11 mouse cellular contexts compared by ENCODE assay signal in genomic region chr6:141252520-141252919, GRCm38 (mm10). TPM values are rescaled to one million over a fixed set of nuclear protein-coding genes. Genes with fewer than 3 reads are reported as not detected.
DNase-seq lines count a peak whose midpoint lies in the region; ATAC-seq lines count a peak whose summit lies in the region.
"Had no signal": no experiment of that assay in that cellular context is flagged by ENCODE, and none has a peak within 500 bp of the region (broad histone marks: within the 10 kb centered on the region; RNA-seq: fewer than 3 reads in every experiment).

No protein-coding gene starts in this region.

- H3K9ac ChIP-seq in kidney, embryonic 14.5 days (ENCODE audit: low read depth, low read length), result no peak overlapping the region
- no peak overlapping the region for H3K9ac ChIP-seq in neural tube, embryonic 13.5 days
- no peak overlapping the region for H3K9ac ChIP-seq in stomach, embryonic 16.5 days (ENCODE audit: low read length)
- H3K9ac ChIP-seq: liver, embryonic 13.5 days had no signal

- H3K27me3 ChIP-seq in kidney, embryonic 14.5 days (ENCODE audit: control insufficient read depth, insufficient read depth, low read length), result no peaks in the 10 kb centered on the region; the same call in 1 of the 2 replicates
- H3K27me3 ChIP-seq in neural tube, embryonic 13.5 days, result peaks cover 42% of the 10 kb centered on the region
- peaks cover 5% of the 10 kb centered on the region for H3K27me3 ChIP-seq in stomach, embryonic 16.5 days (ENCODE audit: control insufficient read depth, insufficient read depth, low read length)

- H3K4me1 ChIP-seq in kidney, embryonic 14.5 days (ENCODE audit: control insufficient read depth, insufficient read depth, low read length), result 0 out of 2 replicates have a peak, but pooled peaks cover 3% of the 10 kb centered on the region
- peaks cover 27% of the 10 kb centered on the region for H3K4me1 ChIP-seq in neural tube, embryonic 13.5 days (replicated peaks)
- H3K4me1 ChIP-seq in stomach, embryonic 16.5 days (ENCODE audit: control insufficient read depth, insufficient read depth, low read length), result peaks cover 7% of the 10 kb centered on the region; the same call in 1 of the 2 replicates
- H3K4me1 ChIP-seq: liver, embryonic 13.5 days had no signal

- no peaks in the 10 kb centered on the region for H3K9me3 ChIP-seq in kidney, embryonic 14.5 days (ENCODE audit: control insufficient read depth, low read length)
- no peaks in the 10 kb centered on the region for H3K9me3 ChIP-seq in neural tube, embryonic 13.5 days
- no peaks in the 10 kb centered on the region for H3K9me3 ChIP-seq in stomach, embryonic 16.5 days (replicated peaks; ENCODE audit: control insufficient read depth, low read length)
- H3K9me3 ChIP-seq: liver, embryonic 13.5 days had no signal

- H3K36me3 ChIP-seq in kidney, embryonic 14.5 days (ENCODE audit: control insufficient read depth, insufficient read depth, low read length), result no peaks in the 10 kb centered on the region
- no peaks in the 10 kb centered on the region for H3K36me3 ChIP-seq in neural tube, embryonic 13.5 days
- no peaks in the 10 kb centered on the region for H3K36me3 ChIP-seq in stomach, embryonic 16.5 days (ENCODE audit: control insufficient read depth, insufficient read depth, low read length)
- H3K36me3 ChIP-seq: liver, embryonic 13.5 days had no signal

- ATAC-seq in kidney, embryonic 14.5 days (ENCODE audit: low FRiP score, low TSS enrichment), result no peak
- no peak for ATAC-seq in neural tube, embryonic 13.5 days (ENCODE audit: low read depth)
- no peak for ATAC-seq in stomach, embryonic 16.5 days (ENCODE audit: insufficient read depth, low FRiP score)
- ATAC-seq: forebrain, embryonic 16.5 days had no signal

- H3K4me3 ChIP-seq in kidney, embryonic 14.5 days (ENCODE audit: low read length), result peak overlapping the region; percentile 76; the same call in 1 of the 2 replicates
- H3K4me3 ChIP-seq in neural tube, embryonic 13.5 days, result no peak overlapping the region
- peak overlapping the region; percentile 72 for H3K4me3 ChIP-seq in stomach, embryonic 16.5 days (replicated peaks; ENCODE audit: low read length)
- H3K4me3 ChIP-seq: liver, embryonic 13.5 days had no signal

- peak overlapping the region; percentile 84 for H3K4me2 ChIP-seq in kidney, embryonic 14.5 days (replicated peaks; ENCODE audit: low read depth, low read length)
- H3K4me2 ChIP-seq in neural tube, embryonic 13.5 days, result peak overlapping the region; percentile 93; the same call in 1 of the 2 replicates
- peak overlapping the region; percentile 64 for H3K4me2 ChIP-seq in stomach, embryonic 16.5 days (ENCODE audit: low read depth, low read length)
- H3K4me2 ChIP-seq: liver, embryonic 13.5 days had no signal

- 71% methylated on average over 7 of the region's 7 CpGs for WGBS in kidney, embryonic 14.5 days
- WGBS in neural tube, embryonic 13.5 days, result 81% methylated on average over 7 of the region's 7 CpGs
- 67% methylated on average over 7 of the region's 7 CpGs for WGBS in stomach, embryonic 16.5 days

- DNase-seq in heart, adult 11 months, result peak; percentile 30
- DNase-seq in heart, postnatal 14 days, result no peak
- no peak for DNase-seq in kidney, adult 11 months
- no peak for DNase-seq in neural tube, embryonic 10.5 days (ENCODE audit: extremely low spot score, low spot score)
- DNase-seq in spleen, postnatal 14 days (ENCODE audit: low spot score in 2 of 2), result no peak
- DNase-seq: layer of hippocampus, adult 9-11 months; liver, embryonic 13.5 days had no signal

- intact Hi-C loops in heart, postnatal 14 days (cut with DNase I), result loop anchor here (5.0 to 10.0 kb wide), 3 partner anchors 60 to 325 kb away; no protein-coding TSS in a partner anchor

- no peak overlapping the region for H3K27ac ChIP-seq in kidney, embryonic 14.5 days (ENCODE audit: low read depth, low read length)
- no peak overlapping the region for H3K27ac ChIP-seq in neural tube, embryonic 13.5 days (replicated peaks)
- no peak overlapping the region for H3K27ac ChIP-seq in stomach, embryonic 16.5 days (ENCODE audit: low read length)
- H3K27ac ChIP-seq: liver, embryonic 13.5 days had no signal

RNA-seq across cellular contexts. Expression of gene Pde3a, which starts 3.5 kb away (rescaled TPM):
- total RNA-seq in heart, postnatal 14 days (2021), result 10 to 100 TPM; 56.4 to 58.2 TPM
- polyA plus RNA-seq in kidney, embryonic 14.5 days (2014; fragmentation: Nextera tagmentation; extraction: Ambion mirVana), result 10.5 and 13.8 TPM in 2 replicates
- polyA plus RNA-seq in neural tube, embryonic 13.5 days (2015; fragmentation: Nextera tagmentation; extraction: Ambion mirVana), result 2.1 and 2.4 TPM in 2 replicates
- 7.8 and 9.6 TPM in 2 replicates for polyA plus RNA-seq in stomach, embryonic 16.5 days (2015; fragmentation: Nextera tagmentation; extraction: Ambion mirVana)
